Mouse (Mus musculus) intestine, postnatal 0 days (tissue): ENCODE results near the gene Vmn2r41. TPM values are rescaled to one million over a fixed set of nuclear protein-coding genes. Genes with fewer than 3 reads are reported as not detected.
"Not testable (repeated sequence)": the region's sequence is repeated elsewhere in the genome, so short reads cannot be mapped to it uniquely, and the experiment has no call there.

Experiments
- ATAC-seq: fragments of 200-750 bp; cut with Nextera tagmentation; 2 replicates; pipeline ENCODE4 v1.8.0; 2017; ENCODE audit warnings: mild to moderate bottlenecking, moderate TSS enrichment, moderate library complexity
- H3K27ac ChIP-seq: fragments of 300-500 bp; sonication (generic); 2 replicates; pipeline ENCODE4 v1.5.1; 2014; ENCODE audit warnings: mild to moderate bottlenecking, low read depth, low read length, moderate library complexity
- H3K27me3 ChIP-seq: fragments of 300-500 bp; sonication (generic); replicated peaks from 2 replicates; pipeline ENCODE4 v1.6.1; 2014; ENCODE audit warnings: low read length, mixed read lengths; ENCODE audit not compliant: control insufficient read depth, insufficient read depth
- H3K36me3 ChIP-seq: fragments of 300-500 bp; sonication (generic); 2 replicates; pipeline ENCODE4 v1.6.1; 2014; ENCODE audit warnings: mild to moderate bottlenecking, moderate library complexity; ENCODE audit not compliant: control insufficient read depth, insufficient read depth
- H3K4me1 ChIP-seq: fragments of 300-500 bp; sonication (generic); replicated peaks from 2 replicates; pipeline ENCODE4 v1.6.1; 2014; ENCODE audit warnings: antibody characterized with exemption, low read length, mixed read lengths; ENCODE audit not compliant: control insufficient read depth, insufficient read depth
- H3K4me2 ChIP-seq: fragments of 300-500 bp; sonication (generic); replicated peaks from 2 replicates; pipeline ENCODE4 v1.6.1; 2014; ENCODE audit warnings: low read depth, mild to moderate bottlenecking, moderate library complexity
- H3K4me3 ChIP-seq: fragments of 300-500 bp; sonication (generic); 2 replicates; pipeline ENCODE4 v1.5.1; 2014; ENCODE audit warnings: low read depth, low read length
- H3K9ac ChIP-seq: fragments of 300-500 bp; sonication (generic); 2 replicates; pipeline ENCODE4 v1.6.1; 2014; ENCODE audit warnings: mild to moderate bottlenecking, low read depth, low read length
- H3K9me3 ChIP-seq: fragments of 300-500 bp; sonication (generic); 2 replicates; pipeline ENCODE4 v1.6.1; 2016; ENCODE audit warnings: mixed run types; ENCODE audit not compliant: control insufficient read depth
- WGBS: fragments of 180-500 bp; shearing (Covaris S2); extraction: QIAGEN DNeasy Blood & Tissue Kit; methylation state at CpG from one replicate; pipeline ENCODE4 v1.1.7; 2014; 5-methylcytosine and 5-hydroxymethylcytosine counted together
- polyA plus RNA-seq: library from polyadenylated mRNA; unstranded; fragments of >200 nt; fragmentation: Nextera tagmentation; extraction: Ambion mirVana; gene quantifications from 2 replicates; pipeline ENCODE4 v1.2.1, GENCODE M21; 2015

The Vmn2r41 gene
- not detected in 2 replicates for polyA plus RNA-seq

DNA sequence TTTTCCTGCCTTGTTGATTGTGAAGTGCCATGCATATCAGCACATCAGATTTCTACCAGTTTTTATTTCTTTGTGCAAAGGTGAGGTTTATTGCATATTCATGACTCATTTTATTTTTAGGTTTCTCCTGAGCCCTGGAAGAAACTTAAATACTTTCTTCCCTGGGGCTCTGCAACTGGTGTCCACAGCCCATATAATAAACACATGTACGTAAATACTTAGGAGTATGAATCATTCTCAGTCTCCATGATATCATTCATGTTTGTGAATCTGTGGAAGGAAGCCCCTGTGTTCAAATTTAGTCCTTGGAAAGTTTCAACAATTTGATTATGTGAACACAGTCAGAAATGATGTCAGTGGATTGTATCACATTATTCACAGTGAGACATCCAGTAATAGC, at the start of gene Vmn2r41:
Gene Vmn2r41, minus strand, starts transcription at position 101 of the 400 bp plus-strand sequence.
- not testable (repeated sequence) for H3K9ac ChIP-seq, H3K9me3 ChIP-seq, H3K27ac ChIP-seq, ATAC-seq, H3K4me2 ChIP-seq, H3K27me3 ChIP-seq, H3K36me3 ChIP-seq, H3K4me1 ChIP-seq, H3K4me3 ChIP-seq
- WGBS: no CpG with 5 or more reads among the region's 1 CpGs

GRCm38 (mm10) chr7:8200220-8200619, 38.8 kb upstream of the Vmn2r41 start, which contains the start of gene Vmn2r42:
Gene Vmn2r42 (minus strand): TSS chr7:8200320.
- not testable (repeated sequence) for ATAC-seq, H3K27ac ChIP-seq, H3K9ac ChIP-seq, H3K9me3 ChIP-seq, H3K4me1 ChIP-seq, H3K36me3 ChIP-seq, H3K4me2 ChIP-seq, H3K4me3 ChIP-seq, H3K27me3 ChIP-seq
- no CpG with 5 or more reads among the region's 2 CpGs for WGBS

GRCm38 (mm10) chr7:8092871-8093270, 68.6 kb downstream of the Vmn2r41 start:
- H3K9ac ChIP-seq, H3K4me2 ChIP-seq, H3K36me3 ChIP-seq, H3K9me3 ChIP-seq, H3K4me3 ChIP-seq, H3K27me3 ChIP-seq, H3K27ac ChIP-seq, H3K4me1 ChIP-seq, ATAC-seq: not testable (repeated sequence)
- 49% methylated on average over 11 of the region's 15 CpGs for WGBS

Other genes starting within 250 kb of the Vmn2r41 start
- not detected in 2 replicates for gene Vmn2r42, start 38.7 kb upstream of the Vmn2r41 start, polyA plus RNA-seq
- not detected in 2 replicates for gene Vmn2r43, start 98.9 kb upstream of the Vmn2r41 start, polyA plus RNA-seq
- gene Vmn2r44, start 221.7 kb upstream of the Vmn2r41 start, polyA plus RNA-seq: not detected in 2 replicates